Mouse (Mus musculus) liver, embryonic 14.5 days (tissue): ENCODE results near the gene Iqschfp. TPM values are rescaled to one million over a fixed set of nuclear protein-coding genes. Genes with fewer than 3 reads are reported as not detected.

Experiments
- ATAC-seq: fragments of 200-750 bp; cut with Nextera tagmentation; 2 replicates; pipeline ENCODE4 v1.8.0; 2017; ENCODE audit warnings: moderate number of reproducible peaks, mild to moderate bottlenecking, moderate library complexity; ENCODE audit not compliant: insufficient read depth
- DNase-seq, 3 experiments: peaks; one replicate each; pipeline ENCODE4 v3.0.0-alpha.2; 2012 to 2013; ENCODE audit warnings: low read depth in 3 of 3, low spot score in 3 of 3
- H3K27ac ChIP-seq: fragments of 300-500 bp; sonication (generic); 2 replicates; pipeline ENCODE4 v1.5.1; 2014; ENCODE audit warnings: moderate library complexity, mild to moderate bottlenecking, control low read depth, inconsistent platforms
- H3K27me3 ChIP-seq: fragments of 300-500 bp; sonication (generic); 2 replicates; pipeline ENCODE4 v1.6.1; 2014; ENCODE audit warnings: mild to moderate bottlenecking, low read length, moderate library complexity; ENCODE audit not compliant: control insufficient read depth, insufficient read depth
- H3K36me3 ChIP-seq: fragments of 300-500 bp; sonication (generic); replicated peaks from 2 replicates; pipeline ENCODE4 v1.6.1; 2014; ENCODE audit warnings: low read depth; ENCODE audit not compliant: control insufficient read depth, insufficient read depth
- H3K4me1 ChIP-seq, 2 experiments: fragments of 200-500 bp in 1 of 2; fragments of 300-500 bp in 1 of 2; sonication (generic) in 1 of 2; replicated peaks; 2 replicates each; pipeline ENCODE4 v1.6.1; 2012 to 2014; ENCODE audit warnings: antibody characterized with exemption in 1 of 2, inconsistent platforms in 1 of 2, low read length in 1 of 2; ENCODE audit not compliant: control insufficient read depth in 2 of 2, insufficient read depth in 2 of 2
- H3K4me2 ChIP-seq: fragments of 300-500 bp; sonication (generic); 2 replicates; pipeline ENCODE4 v1.6.1; 2014; ENCODE audit warnings: low read depth, mild to moderate bottlenecking, control low read depth, moderate library complexity
- H3K4me3 ChIP-seq, 2 experiments: fragments of 200-500 bp in 1 of 2; fragments of 300-500 bp in 1 of 2; sonication (generic) in 1 of 2; 2 replicates each; pipeline ENCODE4 v1.5.1; 2012 to 2014; ENCODE audit warnings: low read depth in 2 of 2, low read length in 2 of 2, mild to moderate bottlenecking in 2 of 2, control low read depth in 1 of 2, inconsistent platforms in 1 of 2, moderate library complexity in 1 of 2; ENCODE audit not compliant: insufficient read depth in 1 of 2
- H3K9ac ChIP-seq: fragments of 300-500 bp; sonication (generic); replicated peaks from 2 replicates; pipeline ENCODE4 v1.6.1; 2014; ENCODE audit warnings: mild to moderate bottlenecking, control low read depth, moderate library complexity
- H3K9me3 ChIP-seq: fragments of 300-500 bp; sonication (generic); 2 replicates; pipeline ENCODE4 v1.6.1; 2016; ENCODE audit warnings: low read length, mixed read lengths; ENCODE audit not compliant: control insufficient read depth
- CTCF ChIP-seq: IDR thresholded peaks from 2 replicates; pipeline ENCODE4 v1.5.1; 2016; ENCODE audit warnings: antibody characterized with exemption, low read depth, control low read depth
- EP300 ChIP-seq: IDR thresholded peaks from 2 replicates; pipeline ENCODE4 v1.6.1; 2016; ENCODE audit warnings: antibody characterized with exemption, low read depth
- WGBS: fragments of 180-500 bp; shearing (Covaris S2); extraction: QIAGEN DNeasy Blood & Tissue Kit; methylation state at CpG from one replicate; pipeline ENCODE4 v1.1.7; 2014; ENCODE audit not compliant: insufficient replicate concordance; 5-methylcytosine and 5-hydroxymethylcytosine counted together
- polyA plus RNA-seq, 2 experiments: library from polyadenylated mRNA; depleted of rRNA in 1 of 2; stranded (reverse) in 1 of 2; unstranded in 1 of 2; fragments of >200 nt; fragmentation: Nextera tagmentation in 1 of 2; extraction: Ambion mirVana in 1 of 2; gene quantifications; 2 replicates each; pipeline versions ENCODE4 v1.2.1 to v1.2.3; 2012 to 2014

Iqschfp gene
- polyA plus RNA-seq, 2 experiments = not detected

DNA sequence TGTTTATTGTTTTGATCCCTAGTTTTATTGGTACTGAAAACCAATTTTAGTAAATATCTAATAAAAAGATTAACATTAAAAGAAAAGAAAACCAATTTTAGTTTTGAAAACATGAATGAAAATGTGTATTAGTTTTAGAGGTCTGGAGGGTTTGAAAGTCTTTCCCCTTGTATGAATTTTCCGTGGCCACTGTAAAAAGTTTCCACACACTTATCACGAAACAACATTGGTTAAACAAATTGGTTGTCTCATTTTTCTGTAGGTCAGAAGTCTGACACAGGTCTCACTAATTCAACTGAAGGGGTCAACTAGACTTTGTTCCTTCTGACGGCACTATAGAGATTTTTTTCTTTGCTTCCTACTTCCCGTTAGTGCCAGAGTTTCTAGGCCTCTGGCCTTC, 14.8 kb upstream of the Iqschfp start:
- no peaks in the 10 kb centered on the region for H3K9me3 ChIP-seq
- no peak overlapping the region for H3K9ac ChIP-seq
- no peak overlapping the region for H3K4me2 ChIP-seq
- no peak for DNase-seq
- no peaks in the 10 kb centered on the region for H3K27me3 ChIP-seq
- H3K4me1 ChIP-seq = no peaks in the 10 kb centered on the region
- no peaks in the 10 kb centered on the region for H3K36me3 ChIP-seq
- no peak for ATAC-seq
- no peak overlapping the region for H3K27ac ChIP-seq
- no peak overlapping the region for H3K4me3 ChIP-seq
- 54% methylated on average over 4 of the region's 4 CpGs for WGBS
- no peak for TF ChIP-seq EP300
- no peak for TF ChIP-seq CTCF

DNA sequence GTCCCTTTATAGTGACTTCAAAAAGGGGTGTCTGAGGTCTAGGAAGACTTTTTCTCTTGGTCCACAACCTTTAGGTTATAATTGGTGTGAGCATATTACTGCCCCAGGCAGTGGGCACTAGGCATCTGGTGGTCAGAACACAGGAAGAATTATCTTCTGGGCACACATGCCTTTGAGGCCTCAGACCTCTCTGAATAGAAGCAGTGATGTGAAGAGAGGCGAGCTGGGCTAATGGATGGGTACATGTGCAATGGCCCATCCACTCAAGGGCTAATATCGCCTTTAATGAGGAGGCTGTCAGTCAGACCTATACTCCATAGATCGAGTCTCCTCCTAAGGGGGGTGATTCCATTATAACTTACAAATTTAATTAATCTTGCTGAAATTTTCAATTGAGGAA, 7.7 kb upstream of the Iqschfp start:
- DNase-seq = no peak
- no peaks in the 10 kb centered on the region for H3K4me1 ChIP-seq
- no peaks in the 10 kb centered on the region for H3K36me3 ChIP-seq
- no peak overlapping the region for H3K4me2 ChIP-seq
- H3K4me3 ChIP-seq = no peak overlapping the region
- ATAC-seq = no peak
- 48% methylated on average over 3 of the region's 3 CpGs for WGBS
- no peaks in the 10 kb centered on the region for H3K9me3 ChIP-seq
- H3K27me3 ChIP-seq = no peaks in the 10 kb centered on the region
- TF ChIP-seq CTCF = no peak
- TF ChIP-seq EP300 = no peak
- H3K27ac ChIP-seq = no peak overlapping the region
- H3K9ac ChIP-seq = no peak overlapping the region

DNA sequence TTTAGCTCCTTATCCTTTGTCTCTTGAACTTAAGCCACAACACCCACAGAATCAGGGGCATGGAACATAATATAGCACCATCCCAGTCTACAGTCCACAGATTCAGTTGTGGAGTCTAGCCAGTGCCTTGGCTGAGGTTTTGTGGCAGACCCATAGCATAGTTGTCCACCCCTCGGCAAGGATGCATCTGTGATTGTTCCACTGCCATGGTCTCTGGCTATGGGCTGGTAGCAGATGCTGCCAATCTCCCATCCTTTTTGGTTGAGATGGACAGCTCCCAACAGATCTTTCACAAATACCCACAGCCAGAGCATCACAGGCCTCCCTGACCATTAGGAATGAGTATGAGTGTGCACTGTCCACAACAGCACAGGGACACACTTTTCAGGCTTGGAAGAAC, 5.9 kb upstream of the Iqschfp start:
- H3K4me3 ChIP-seq = no peak overlapping the region
- DNase-seq (no peak), ATAC-seq (no peak)
- no peaks in the 10 kb centered on the region for H3K9me3 ChIP-seq
- H3K36me3 ChIP-seq = no peaks in the 10 kb centered on the region
- H3K27me3 ChIP-seq = no peaks in the 10 kb centered on the region
- no peak overlapping the region for H3K9ac ChIP-seq
- no peaks in the 10 kb centered on the region for H3K4me1 ChIP-seq
- H3K27ac ChIP-seq = no peak overlapping the region
- TF ChIP-seq EP300 (no peak), CTCF (no peak)
- no peak overlapping the region for H3K4me2 ChIP-seq
- 15% methylated on average over 1 of the region's 1 CpGs for WGBS

DNA sequence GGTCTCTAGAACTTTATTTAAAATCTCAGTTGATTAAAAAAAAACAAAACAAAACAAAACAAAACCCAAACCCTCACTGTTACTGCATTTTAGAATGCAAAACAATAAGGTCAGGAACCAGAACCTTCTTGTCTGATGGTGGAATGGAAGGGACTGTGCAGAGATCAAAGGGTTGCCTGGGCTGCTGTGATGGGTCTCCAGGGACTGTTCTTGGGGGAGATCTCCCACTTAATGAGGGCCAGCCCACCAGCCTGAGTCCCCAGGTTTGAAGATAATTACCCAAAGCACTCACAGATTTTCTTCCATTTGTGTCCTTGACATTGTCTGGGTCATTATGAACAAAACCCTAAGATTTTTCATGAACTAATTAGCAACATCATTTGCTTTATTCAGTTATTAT, 4.8 kb upstream of the Iqschfp start:
- no peaks in the 10 kb centered on the region for H3K36me3 ChIP-seq
- no peak overlapping the region for H3K27ac ChIP-seq
- no peak overlapping the region for H3K9ac ChIP-seq
- H3K4me3 ChIP-seq = no peak overlapping the region
- ATAC-seq (no peak), DNase-seq (no peak)
- H3K27me3 ChIP-seq = no peaks in the 10 kb centered on the region
- no peaks in the 10 kb centered on the region for H3K4me1 ChIP-seq
- no peak overlapping the region for H3K4me2 ChIP-seq
- no peaks in the 10 kb centered on the region for H3K9me3 ChIP-seq
- no peak for TF ChIP-seq EP300
- no peak for TF ChIP-seq CTCF

DNA sequence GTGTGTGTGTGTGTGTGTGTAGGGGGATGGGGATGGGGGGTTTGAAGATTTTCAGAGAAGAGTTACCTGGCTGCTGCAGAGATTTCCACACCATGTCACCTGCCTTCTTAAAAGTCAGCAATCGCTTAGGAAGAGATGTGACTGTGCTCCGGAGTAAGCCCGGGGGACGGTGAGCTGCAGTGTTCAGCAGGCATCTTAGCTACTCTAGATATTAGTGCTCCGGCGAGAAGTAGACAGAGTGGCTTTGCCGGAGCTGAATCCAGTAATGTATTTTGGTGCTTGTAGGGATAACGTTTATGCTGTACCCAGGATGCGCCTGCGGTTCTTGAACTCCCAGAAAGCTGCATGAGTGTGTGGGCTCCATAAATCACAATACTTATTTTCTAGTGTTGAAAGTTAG, 736 bp downstream of the Iqschfp start:
- ATAC-seq = no peak
- TF ChIP-seq CTCF (no peak), EP300 (no peak)
- Histone ChIP-seq H3K4me3 (no peak overlapping the region), H3K9ac (no peak overlapping the region), H3K4me2 (no peak overlapping the region), H3K4me1 (no peaks in the 10 kb centered on the region), H3K27me3 (no peaks in the 10 kb centered on the region), H3K9me3 (no peaks in the 10 kb centered on the region), H3K27ac (no peak overlapping the region), H3K36me3 (no peaks in the 10 kb centered on the region)
- DNase-seq = no peak
- WGBS = 81% methylated on average over 10 of the region's 10 CpGs

DNA sequence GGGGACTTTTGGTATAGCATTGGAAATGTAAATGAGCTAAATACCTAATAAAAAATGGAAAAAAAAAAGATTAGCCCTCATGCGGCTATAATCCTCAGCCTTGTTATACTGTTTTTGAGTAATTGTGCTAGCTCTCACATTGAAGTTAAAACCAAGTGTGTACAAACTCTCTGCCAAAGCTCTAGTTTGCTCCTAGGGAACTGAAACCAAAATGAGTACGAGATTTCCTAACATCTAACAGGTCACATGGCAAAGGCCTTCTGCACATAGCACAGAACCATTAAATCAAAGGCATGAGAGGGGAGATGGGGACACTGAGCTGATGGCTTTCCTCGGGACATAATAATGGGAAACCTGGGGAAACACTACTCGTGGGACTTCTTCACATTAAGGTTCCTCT, 10.5 kb downstream of the Iqschfp start:
- WGBS = 52% methylated on average over 4 of the region's 4 CpGs
- Histone ChIP-seq H3K27me3 (no peaks in the 10 kb centered on the region), H3K9me3 (no peaks in the 10 kb centered on the region), H3K4me3 (no peak overlapping the region), H3K27ac (no peak overlapping the region), H3K9ac (no peak overlapping the region), H3K36me3 (no peaks in the 10 kb centered on the region), H3K4me2 (no peak overlapping the region), H3K4me1 (no peaks in the 10 kb centered on the region)
- ATAC-seq (no peak), DNase-seq (no peak)
- TF ChIP-seq CTCF = no peak
- TF ChIP-seq EP300 = no peak
